Mouse (Mus musculus) spleen, embryonic (tissue): ENCODE measurements around the gene C5ar1.

ENCODE experiments used
- CTCF ChIA-PET: fragments of 350-600 bp; sonication (Branson Sonifier 250); formaldehyde crosslinking; loops from one replicate; lab custom pipeline; 2022; lab: Charles Lee

The C5ar1 gene

DNA sequence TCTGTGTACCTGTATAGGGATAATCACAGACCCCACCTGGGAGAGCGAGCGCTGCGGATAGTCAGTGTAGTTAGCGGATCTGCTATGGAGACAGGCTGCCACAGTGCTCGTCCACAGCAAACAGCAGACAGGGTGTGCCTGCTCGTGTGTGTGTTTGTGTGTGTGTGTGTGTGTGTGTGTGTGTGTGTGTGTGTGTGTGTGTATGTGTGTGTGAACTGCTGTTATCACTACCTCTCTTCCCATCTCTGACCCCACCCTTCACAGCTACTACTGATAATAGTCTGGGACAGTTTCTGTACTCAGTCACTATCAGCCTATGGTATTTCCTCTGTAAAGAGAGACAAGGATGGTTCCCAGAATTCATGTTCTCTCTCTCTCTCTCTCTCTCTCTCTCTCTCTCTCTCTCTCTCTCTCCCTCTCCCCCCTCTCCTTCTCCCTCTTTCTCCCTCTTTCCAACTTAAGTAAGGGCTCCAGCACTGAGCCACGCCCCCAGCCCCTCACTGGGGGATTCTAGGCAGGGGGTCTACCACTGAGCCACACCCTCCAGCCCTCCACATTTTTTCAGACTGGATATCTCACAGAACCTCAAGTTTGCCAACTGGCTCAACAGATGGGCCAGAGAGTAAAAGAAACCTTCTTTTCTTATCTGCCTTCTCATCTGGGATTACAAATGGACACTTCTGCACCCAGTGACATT is 18.9 kb downstream of the C5ar1 start:
- CTCF ChIA-PET: interaction anchor here (0.6 to 0.8 kb wide), 2 partner anchors 9 to 19 kb away, joined by 4 to 10 read pairs; no protein-coding TSS in a partner anchor

- CTCF ChIA-PET: interaction anchor here (0.8 kb wide), 1 partner anchor 18 kb away, joined by 4 read pairs; no protein-coding TSS in a partner anchor
These were observed 19.8 kb downstream of the C5ar1 start for GRCm38 (mm10) chr7:16239554-16239997.

GRCm38 (mm10) chr7:16229869-16230268 is 29.5 kb downstream of the C5ar1 start:
- CTCF ChIA-PET: interaction anchor here (0.7 to 1.5 kb wide), 3 partner anchors 12 to 736 kb away, joined by 3 to 5 read pairs (median 3); no protein-coding TSS in a partner anchor

DNA sequence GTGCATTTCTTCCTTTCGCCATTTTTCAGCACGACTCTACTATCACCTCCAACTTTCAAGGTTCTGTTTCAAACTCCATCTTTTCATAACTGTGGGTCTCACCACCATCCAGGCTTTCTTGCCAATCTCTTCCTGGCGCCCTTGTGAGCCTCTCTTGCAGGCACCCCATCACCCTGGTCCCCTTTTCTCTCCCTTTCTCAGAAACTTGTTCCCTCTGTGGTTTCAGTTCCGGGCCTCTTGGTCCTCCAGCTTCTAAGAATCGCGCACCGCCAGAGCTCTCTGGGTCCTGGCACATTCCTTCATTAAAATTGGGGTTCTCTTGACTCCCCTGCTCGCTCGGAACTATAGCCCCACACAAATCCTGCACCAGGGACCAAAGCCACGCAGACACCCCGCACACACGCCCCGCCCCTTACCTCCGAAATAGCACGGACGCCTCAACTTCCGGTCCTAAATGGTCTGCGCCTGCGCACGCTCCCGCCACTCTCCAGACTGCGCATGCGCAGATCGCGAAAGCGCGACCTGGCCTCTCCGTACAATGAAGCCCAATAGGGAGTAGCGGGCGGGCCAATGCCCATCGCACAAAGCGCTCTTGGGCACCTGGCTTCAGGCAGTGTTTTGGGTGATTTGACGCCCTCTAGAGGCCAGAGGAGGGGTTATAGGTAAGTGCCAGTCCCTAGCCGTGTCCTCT is 37.6 kb downstream of the C5ar1 start, which contains the start of gene Dhx34:
Gene Dhx34, minus strand, starts transcription at position 456 of the 691 bp plus-strand sequence.
- CTCF ChIA-PET: interaction anchor here (0.5 to 1.0 kb wide), 3 partner anchors 18 to 261 kb away, joined by 4 read pairs; no protein-coding TSS in a partner anchor

GRCm38 (mm10) chr7:16213986-16214385 is 45.4 kb downstream of the C5ar1 start:
- CTCF ChIA-PET: no interaction called here

GRCm38 (mm10) chr7:16213196-16213595 is 46.1 kb downstream of the C5ar1 start:
- CTCF ChIA-PET: no interaction called here

GRCm38 (mm10) chr7:16210862-16211365 is 48.4 kb downstream of the C5ar1 start:
- CTCF ChIA-PET: interaction anchor here (0.7 kb wide), 1 partner anchor 50 kb away, joined by 3 read pairs; no protein-coding TSS in a partner anchor

GRCm38 (mm10) chr7:16208781-16209665 is 50.3 kb downstream of the C5ar1 start:
- CTCF ChIA-PET: interaction anchor here (0.5 kb wide), 1 partner anchor 57 kb away, joined by 3 read pairs; no protein-coding TSS in a partner anchor

DNA sequence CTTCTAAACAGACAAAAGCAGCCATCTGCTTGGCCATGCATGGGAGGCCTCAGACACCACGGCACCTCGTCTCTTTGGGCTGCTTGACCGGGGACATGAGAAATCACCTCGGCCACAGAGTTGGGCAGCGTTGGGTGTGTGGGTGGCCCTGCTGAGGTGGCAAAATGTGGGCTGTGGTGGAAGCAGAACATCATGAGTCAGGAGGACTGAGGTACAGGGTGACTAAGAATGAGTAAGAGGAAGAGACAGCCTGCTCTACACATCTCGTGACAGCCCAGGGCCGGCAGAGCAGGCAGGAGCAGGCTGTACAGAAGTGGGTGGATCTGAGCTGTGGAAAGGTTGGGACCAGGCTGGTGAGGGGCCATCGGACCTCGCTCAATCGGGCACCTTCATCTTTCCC is 51.8 kb downstream of the C5ar1 start:
- CTCF ChIA-PET: no interaction called here

- CTCF ChIA-PET: interaction anchor here (0.7 kb wide), 1 partner anchor 258 kb away, joined by 5 read pairs; no protein-coding TSS in a partner anchor
These were observed 52.3 kb downstream of the C5ar1 start for GRCm38 (mm10) chr7:16207076-16207475.

GRCm38 (mm10) chr7:16204791-16205190 is 54.5 kb downstream of the C5ar1 start:
- CTCF ChIA-PET: interaction anchor here (0.5 kb wide), 1 partner anchor 240 kb away, joined by 4 read pairs; no protein-coding TSS in a partner anchor

- CTCF ChIA-PET: no interaction called here
These were observed 55.8 kb downstream of the C5ar1 start for GRCm38 (mm10) chr7:16203505-16203903.

- CTCF ChIA-PET: interaction anchor here (0.5 kb wide), 1 partner anchor 18 kb away, joined by 4 read pairs; no protein-coding TSS in a partner anchor
These were observed 56.4 kb downstream of the C5ar1 start for GRCm38 (mm10) chr7:16202756-16203504.

- CTCF ChIA-PET: no interaction called here
These were observed 58.2 kb downstream of the C5ar1 start for GRCm38 (mm10) chr7:16201136-16201535.

GRCm38 (mm10) chr7:16198540-16198939 is 60.8 kb downstream of the C5ar1 start:
- CTCF ChIA-PET: no interaction called here

DNA sequence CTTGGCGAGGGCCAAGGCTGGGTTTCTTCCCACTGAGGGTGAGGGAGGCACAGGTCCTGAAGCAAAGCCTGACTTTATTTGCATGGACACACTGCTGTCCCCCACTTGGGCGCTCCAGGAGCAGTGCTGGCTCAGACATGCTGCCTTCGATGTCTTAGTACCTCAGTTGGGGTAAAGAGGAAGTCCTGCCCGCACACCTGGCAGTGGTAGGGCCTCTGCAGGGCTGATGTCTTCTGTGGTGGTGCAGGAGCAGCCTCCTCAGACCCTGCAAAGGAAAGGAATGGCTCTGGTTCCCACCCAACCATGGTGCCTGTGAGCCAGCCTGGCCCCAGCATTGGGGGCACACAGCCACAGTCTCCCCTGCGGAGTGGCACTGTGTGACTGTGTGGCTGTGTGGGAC is 62.2 kb downstream of the C5ar1 start:
- CTCF ChIA-PET: no interaction called here
